Mouse (Mus musculus) adipocyte (in vitro differentiated cells): ENCODE data around the gene Jup.
A peak's percentile ranks its signal among the peaks of the same experiment; 100 is the strongest.

Source experiments
- DNase-seq: peaks from one replicate; pipeline ENCODE4 v3.0.0-alpha.2; 2016; ENCODE audit warnings: low spot score

The Jup gene

GRCm38 (mm10) chr11:100320172-100320630 lies 77.4 kb downstream of the Jup start:
- peak; percentile 97 for DNase-seq

GRCm38 (mm10) chr11:100319492-100320171 lies 77.9 kb downstream of the Jup start, which contains the start of gene Eif1:
TSS of gene Eif1 (plus strand) at chr11:100319885.
- DNase-seq: peak; percentile 100
